22 mouse cellular contexts compared by ENCODE assay signal in the genomic region with DNA sequence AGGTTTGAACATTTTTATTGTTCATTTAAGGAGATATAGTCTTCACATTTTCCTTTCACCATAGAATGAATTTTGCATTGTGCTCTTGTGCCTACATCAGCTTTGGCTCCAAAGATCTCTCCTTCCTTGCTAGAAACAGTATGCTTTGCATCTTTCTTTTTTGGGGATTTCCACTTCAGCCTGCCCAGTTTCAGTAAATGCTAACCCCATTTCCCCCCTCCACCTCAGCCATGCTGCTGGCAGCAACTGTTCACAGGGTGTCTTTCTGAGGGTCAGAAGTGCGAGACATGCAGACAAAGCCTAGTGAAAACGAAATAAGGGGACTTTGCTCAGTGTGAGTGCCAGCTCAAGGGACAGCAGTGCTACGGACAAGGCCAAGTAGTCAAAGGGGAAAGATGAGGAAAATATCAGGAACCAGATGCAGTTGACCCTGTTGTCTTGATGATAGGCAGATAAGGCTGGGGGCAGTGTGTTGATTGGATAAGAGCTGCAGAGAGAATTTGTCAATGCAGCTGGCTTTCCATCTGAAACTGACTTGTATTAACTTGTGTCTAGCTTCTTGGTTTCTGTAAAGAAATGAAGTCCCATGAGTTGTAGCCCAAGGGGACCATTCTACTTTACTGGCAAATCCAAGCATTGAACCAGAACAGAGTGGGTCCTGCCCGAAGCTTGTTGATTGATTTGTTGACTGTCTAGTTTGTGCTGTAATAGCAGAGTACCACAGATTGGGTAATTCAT.
"Had no signal": no experiment of that assay in that cellular context is flagged by ENCODE, and none has a peak within 500 bp of the region (broad histone marks: within the 10 kb centered on the region; RNA-seq: fewer than 3 reads in every experiment).

No protein-coding gene starts in this region.

- H3K27me3 ChIP-seq: liver, embryonic 13.5 days; liver, embryonic 15.5 days; lung, embryonic 15.5 days; megakaryocyte, embryonic 14.5 days; midbrain, embryonic 12.5 days; neural tube, embryonic 12.5 days; stomach, embryonic 15.5 days had no signal

- H3K4me3 ChIP-seq: liver, embryonic 13.5 days; liver, embryonic 15.5 days; lung, embryonic 15.5 days; megakaryocyte, embryonic 14.5 days; midbrain, embryonic 12.5 days; neural tube, embryonic 12.5 days; stomach, embryonic 15.5 days had no signal

- H3K27ac ChIP-seq: liver, embryonic 13.5 days; liver, embryonic 15.5 days; lung, embryonic 15.5 days; macrophage; midbrain, embryonic 12.5 days; neural tube, embryonic 12.5 days; stomach, embryonic 15.5 days; stomach, postnatal 0 days had no signal

- ATAC-seq: liver, postnatal 0 days; lung, postnatal 0 days; midbrain, embryonic 16.5 days had no signal

- DNase-seq: liver, embryonic 13.5 days; liver, postnatal 0 days; lung, adult 2 months; midbrain, embryonic 14.5 days; retina, postnatal 1 day; right cerebral cortex, adult 18-20 months; right cerebral cortex, postnatal 25 days; right cerebral cortex, postnatal 4 days; spleen, adult 18-20 months; thymus, adult 2 months; thymus, postnatal 25 days; thymus, postnatal 4 days had no signal

- H3K36me3 ChIP-seq: liver, embryonic 13.5 days; liver, embryonic 15.5 days; lung, embryonic 15.5 days; midbrain, embryonic 12.5 days; neural tube, embryonic 12.5 days; stomach, embryonic 15.5 days had no signal

- H3K4me1 ChIP-seq: liver, embryonic 13.5 days; liver, embryonic 15.5 days; neural tube, embryonic 12.5 days; stomach, embryonic 15.5 days had no signal

- H3K9ac ChIP-seq: liver, embryonic 13.5 days; liver, embryonic 15.5 days; liver, postnatal 0 days; lung, embryonic 15.5 days; midbrain, embryonic 12.5 days; neural tube, embryonic 12.5 days; stomach, embryonic 15.5 days had no signal

- H3K4me2 ChIP-seq: liver, embryonic 13.5 days; liver, embryonic 15.5 days; lung, embryonic 15.5 days; midbrain, embryonic 12.5 days; neural tube, embryonic 12.5 days; stomach, embryonic 15.5 days had no signal

- H3K9me3 ChIP-seq: liver, embryonic 13.5 days; liver, embryonic 15.5 days; lung, embryonic 15.5 days; midbrain, embryonic 12.5 days; neural tube, embryonic 12.5 days; stomach, embryonic 15.5 days had no signal
